Mouse (Mus musculus) CD4-positive helper T cell, adult 2 months (primary cell): ENCODE measurements around the gene Gm20931.
"Not testable (repeated sequence)": the region's sequence is repeated elsewhere in the genome, so short reads cannot be mapped to it uniquely, and the experiment has no call there.

Source experiments
- DNase-seq: peaks from one replicate; pipeline ENCODE4 v3.0.0-alpha.2; 2012; ENCODE audit warnings: low read depth, missing footprints, low spot score

The Gm20931 gene

DNA sequence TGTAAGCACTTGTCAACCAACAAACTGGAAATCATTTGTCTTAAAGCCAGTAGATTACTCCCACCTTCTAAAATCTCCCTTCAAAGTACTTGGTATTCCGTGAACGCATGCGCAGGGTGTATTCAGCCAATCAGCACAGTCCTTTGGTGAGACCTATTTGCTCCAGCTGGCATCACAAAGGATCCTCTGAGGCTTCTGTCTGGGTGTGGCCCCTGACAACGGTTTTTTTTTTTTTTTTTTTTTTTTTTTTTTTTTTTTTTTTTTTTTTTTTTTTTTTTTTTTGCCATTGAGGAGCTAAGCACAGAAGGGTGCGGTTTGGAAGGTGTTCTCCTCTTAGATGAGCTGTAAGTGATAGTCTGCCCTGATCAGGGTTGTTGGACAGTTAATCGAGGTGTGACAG is at the start of gene Gm20931:
Gm20931 (plus strand) TSS at position 301 of the 400 bp plus-strand sequence.
- not testable (repeated sequence) for DNase-seq
